Mouse (Mus musculus): ENCODE measurements around the gene Sorbs1.

Gene Sorbs1

DNA sequence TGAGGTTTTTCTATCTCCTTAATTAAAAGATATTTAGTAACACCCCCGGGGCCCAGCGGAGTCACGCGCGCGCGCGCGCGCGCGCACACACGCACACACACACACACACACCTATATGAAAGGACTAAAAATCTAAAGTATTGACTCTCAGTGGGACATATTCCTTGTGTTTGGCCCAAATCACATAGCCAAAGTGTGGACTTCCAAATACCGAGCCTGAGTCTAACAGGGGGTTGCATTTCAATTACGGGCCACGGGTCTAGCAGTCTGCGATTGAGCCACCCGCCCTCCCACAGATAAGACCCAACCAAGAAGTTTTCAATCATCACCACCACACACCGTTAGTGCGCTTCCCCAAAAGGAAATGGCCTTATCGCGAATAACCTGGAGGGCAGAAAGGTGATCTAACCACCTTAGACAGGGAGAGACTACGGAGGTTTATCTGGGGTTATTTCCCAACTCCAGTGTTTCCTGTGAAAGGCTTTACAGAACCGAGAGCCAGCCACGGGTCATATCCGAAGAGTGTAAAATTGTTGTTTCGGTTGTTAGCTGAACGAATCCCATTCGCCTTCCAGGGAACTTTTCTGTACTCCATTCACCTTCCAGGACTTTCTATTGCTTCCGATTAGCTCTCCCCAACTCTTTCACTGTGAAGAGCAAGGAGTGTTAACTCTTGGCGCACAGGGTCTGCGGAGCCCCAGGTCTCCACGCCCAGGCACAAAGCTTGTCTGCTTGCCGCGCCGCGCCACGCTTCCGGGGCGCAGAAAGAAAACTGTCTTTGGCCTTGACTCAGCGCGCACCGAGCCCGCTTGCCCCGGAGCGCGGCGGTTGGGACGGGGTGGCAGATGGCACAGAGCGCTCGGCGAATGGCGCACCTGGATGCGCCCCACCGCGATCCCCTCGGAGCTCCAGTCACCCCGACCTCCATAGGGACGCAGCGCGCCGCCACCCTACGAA lies 242.9 kb downstream of the Sorbs1 start:
- DNase-seq (ENCODE audit: inconsistent age in 2 of 2, low spot score in 1 of 2): peak; percentile 13 to 73

DNA sequence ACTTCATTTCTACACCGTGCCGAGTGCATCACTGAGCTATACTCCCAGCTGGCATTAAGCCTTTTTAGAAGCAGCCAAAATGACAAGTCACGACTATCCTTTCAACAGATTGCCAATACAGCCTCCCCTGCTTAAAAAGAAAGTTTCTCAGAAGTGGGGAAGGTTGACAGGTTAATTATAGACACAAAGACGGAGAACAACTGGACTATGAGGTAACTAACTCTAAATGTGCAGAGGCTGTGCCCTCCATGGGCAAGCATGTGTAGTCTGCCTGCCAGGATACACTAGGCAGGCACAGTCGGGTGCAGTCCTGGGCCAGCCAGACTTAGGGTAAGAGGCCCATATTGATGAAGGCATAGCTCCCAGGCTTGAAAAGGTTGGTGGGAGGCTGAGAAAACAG lies 244.1 kb downstream of the Sorbs1 start:
- DNase-seq (ENCODE audit: inconsistent age in 2 of 2, low spot score in 1 of 2): no peak

DNA sequence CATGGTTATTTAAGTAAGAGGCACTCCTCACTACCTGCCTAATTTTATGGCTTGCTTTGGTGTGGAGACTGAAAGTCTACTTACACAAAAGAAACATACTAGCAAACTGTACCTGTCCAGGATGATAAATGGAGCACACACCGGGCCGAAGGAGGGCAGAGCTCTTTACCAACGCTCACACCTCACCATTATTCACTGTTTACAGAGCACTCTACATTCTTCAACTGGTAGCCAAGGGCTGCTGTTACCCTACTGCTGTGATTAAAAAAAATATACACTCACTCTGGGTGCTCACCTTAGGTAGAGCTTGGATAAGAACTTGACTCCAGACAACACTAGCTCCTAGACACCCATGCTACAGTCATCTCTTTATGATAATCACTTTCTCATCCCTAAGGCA lies 245.1 kb downstream of the Sorbs1 start:
- DNase-seq (ENCODE audit: inconsistent age in 2 of 2, low spot score in 1 of 2): no peak

DNA sequence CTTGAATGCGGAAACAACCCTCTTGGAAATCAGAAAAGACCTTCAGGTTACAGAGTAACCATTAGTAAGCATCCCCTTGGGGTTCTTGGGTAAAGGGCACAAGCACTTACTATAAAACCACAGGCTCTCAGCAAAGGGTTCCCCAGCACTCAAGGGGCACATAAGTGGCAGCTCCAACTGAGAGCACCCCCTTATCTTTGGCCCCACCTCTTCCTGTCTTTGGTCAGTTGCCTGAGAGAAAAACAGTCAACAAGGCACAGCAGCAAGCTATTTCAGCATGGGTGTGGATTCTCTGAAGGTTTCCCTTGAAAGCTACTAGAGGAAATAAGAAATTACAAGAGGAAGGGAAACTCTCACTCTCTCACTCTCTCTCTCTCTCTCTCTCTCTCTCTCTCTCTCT lies 246.2 kb downstream of the Sorbs1 start:
- DNase-seq (ENCODE audit: inconsistent age in 2 of 2, low spot score in 1 of 2): no peak

DNA sequence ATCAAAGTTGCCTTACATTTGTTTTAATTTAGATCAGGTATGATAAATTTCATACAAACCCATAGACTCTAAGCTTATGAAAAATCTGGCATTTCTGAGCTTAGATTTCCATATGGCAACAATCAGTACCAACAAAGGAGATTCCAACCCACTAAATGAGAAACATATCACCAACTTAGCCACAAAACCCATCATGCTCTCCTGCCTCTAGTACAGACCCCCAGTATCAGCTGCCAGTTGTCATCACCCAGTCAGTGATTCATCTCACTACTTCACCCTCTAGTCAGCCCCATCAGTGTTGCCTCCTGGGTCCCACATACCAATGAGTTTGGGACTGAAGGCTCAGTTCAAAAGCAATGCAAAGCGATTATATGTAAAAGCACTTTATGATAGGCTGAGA lies 254.1 kb downstream of the Sorbs1 start:
- DNase-seq (ENCODE audit: inconsistent age in 2 of 2, low spot score in 1 of 2): no peak

DNA sequence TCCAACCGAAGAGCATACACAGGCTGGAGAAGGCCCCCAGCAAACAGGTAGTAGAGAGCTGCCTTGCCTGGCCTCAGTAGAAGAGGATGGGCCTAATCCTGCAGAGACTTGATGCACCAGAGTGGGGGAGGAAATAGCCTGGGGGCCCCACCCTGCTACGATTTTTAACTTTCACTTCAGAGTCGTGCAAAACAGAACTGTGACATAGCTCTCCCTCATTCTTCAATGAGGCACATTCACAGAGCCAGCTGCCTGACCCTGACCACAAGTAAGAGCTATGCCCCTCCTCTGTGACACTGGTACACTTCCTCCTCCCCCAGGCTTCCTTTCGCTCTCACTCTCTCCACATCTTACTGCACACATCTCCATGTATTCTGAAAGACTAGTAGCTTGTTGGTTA lies 256.2 kb downstream of the Sorbs1 start:
- DNase-seq (ENCODE audit: inconsistent age in 2 of 2, low spot score in 1 of 2): no peak

DNA sequence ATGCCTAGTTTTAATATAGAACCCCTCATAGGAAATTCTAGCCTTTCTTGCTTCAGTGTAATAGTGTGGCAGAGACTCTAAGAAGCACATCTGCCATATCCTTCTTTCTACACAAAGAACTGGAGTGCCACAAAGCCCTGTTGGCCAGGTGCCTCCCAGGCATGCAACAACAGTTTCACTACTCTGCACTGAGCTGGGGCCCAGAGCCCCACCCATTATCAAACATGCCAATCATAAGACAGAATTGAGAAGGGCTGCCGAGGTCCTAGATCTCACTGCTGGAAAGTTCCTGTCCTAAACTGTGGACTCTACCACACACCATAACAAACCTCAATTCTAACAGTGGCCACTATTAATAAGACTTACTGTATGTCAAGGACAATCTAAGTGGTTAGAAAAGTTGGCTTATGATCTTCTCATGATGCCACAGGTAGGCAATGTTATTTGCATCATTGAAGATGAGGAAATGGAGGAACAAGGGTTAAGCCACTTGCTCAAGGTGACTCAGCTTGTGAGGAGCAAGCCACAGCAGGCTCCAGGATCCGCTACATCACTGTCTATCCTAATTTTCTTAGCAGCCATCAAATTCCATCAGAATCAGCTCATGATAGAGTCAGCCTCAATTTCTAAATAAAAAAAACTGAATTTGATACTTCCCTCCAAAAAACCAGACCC lies 257.1 kb downstream of the Sorbs1 start:
- no peak for DNase-seq (ENCODE audit: inconsistent age in 2 of 2, low spot score in 1 of 2)

DNA sequence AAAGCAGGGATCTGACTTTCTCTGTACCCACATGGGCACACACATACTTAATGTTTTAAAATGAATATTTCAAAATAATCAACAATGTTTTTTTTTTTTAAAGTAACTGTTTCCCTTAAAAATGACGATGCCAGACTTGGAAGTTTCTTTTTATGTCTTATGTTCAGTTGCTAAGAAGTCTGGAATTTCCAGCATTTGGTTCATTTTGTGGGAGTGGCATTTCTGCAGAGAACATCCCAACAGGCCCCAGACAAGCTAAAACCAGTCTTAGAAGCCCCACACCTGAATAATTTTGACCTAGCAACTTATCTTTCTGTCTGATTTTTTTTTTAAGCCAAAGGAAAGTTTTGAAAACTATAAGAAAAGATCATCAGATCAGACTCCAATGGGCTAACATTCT lies 258.0 kb downstream of the Sorbs1 start:
- DNase-seq (ENCODE audit: inconsistent age in 2 of 2, low spot score in 1 of 2): no peak

DNA sequence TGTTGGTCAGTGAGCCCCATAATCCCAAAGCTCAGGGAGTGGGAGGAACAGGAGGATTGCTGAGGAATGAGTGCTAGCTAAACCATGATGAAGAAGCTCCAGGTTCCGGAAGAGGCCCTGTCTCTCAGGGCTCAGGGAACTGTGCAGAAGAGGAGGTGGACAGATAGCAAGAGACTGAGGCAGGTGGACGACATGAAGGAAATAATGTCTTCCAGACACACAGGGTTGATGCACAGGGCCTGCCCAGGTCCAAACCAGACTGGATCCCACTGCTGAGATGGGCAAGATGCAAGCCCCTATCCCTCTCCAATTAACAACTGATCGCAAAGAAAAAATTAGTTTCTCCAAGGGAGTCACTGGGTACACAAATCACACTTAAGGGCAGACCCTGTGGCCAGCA lies 258.8 kb downstream of the Sorbs1 start:
- DNase-seq (ENCODE audit: inconsistent age in 2 of 2, low spot score in 1 of 2): no peak

DNA sequence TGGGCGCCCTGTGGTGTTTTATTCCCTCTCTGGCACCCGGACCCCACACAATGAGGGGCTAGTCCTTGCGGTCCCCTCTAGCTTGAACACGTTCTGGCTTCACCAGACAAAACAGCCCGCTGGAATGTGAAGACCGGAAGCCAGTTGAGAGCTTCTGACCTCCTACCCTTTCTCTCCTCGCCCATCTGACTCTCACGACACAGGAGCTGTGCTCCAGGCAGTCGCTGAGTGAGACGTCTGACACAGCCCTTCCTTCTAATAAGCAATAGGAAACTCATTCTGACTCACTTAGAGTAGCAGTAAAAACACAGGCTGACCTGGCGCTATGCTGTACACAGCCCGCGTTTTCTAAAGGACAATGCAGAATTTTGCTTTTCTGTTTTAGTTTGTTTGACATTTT lies 259.8 kb downstream of the Sorbs1 start:
- DNase-seq (ENCODE audit: inconsistent age in 2 of 2, low spot score in 1 of 2): no peak

DNA sequence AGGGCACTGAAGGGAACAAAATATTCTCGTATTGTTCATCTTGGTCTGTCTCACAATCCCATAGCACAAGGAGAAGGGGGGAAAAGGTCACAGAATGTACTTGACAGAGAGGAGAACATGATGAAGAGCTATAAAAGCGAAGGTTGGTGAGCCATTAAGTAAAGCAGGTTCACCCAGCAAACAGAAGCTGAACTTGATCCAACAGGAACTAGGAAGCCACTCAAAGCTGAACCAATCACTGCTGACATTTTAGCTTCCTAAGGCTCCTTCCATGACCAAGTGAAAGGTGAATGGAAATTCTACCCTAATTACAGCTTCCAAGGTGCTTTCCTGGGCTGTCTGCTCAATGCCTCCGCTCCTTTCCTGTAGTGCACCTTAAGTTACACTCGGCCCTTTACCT lies 262.5 kb downstream of the Sorbs1 start:
- no peak for DNase-seq (ENCODE audit: inconsistent age in 2 of 2, low spot score in 1 of 2)

DNA sequence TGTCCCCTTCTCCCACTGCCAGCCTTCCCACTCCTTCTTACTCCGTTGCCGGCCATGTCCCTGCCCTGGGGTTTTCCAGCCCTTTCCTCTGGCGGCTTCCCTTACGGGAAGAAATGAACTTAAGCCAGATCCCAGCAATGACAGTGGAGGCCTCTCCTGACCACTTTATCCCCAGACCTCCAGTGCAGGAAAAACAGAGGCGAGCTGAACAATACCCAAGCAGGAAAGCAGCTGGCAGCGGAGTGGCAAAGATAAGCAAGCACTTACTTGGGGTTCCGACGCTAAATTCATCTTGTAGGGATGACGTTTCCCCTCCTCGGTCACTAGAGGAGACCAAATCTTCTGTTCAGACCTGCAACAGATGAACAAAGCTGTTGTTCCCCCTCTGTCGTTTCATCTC lies 264.2 kb downstream of the Sorbs1 start:
- no peak for DNase-seq (ENCODE audit: inconsistent age in 2 of 2, low spot score in 1 of 2)

DNA sequence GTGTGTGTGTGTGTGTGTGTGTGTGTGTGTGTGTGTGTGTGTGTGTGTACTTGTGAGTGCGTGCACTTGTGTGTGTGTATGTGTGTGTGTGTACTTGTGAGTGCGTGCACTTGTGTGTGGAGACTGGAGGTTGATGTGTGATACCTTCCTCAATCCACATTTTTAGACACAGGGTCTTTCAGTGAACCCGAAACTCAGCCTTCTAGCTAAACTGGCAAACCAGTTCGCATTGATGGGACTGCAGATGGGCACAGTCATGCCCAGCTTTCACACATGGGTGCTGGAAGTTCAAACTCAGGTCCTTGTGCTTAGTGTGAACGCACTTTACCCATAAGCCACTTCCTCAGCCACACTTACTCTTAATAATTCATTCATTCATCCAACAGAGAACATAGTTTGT lies 265.1 kb downstream of the Sorbs1 start:
- DNase-seq (ENCODE audit: inconsistent age in 2 of 2, low spot score in 1 of 2): no peak

DNA sequence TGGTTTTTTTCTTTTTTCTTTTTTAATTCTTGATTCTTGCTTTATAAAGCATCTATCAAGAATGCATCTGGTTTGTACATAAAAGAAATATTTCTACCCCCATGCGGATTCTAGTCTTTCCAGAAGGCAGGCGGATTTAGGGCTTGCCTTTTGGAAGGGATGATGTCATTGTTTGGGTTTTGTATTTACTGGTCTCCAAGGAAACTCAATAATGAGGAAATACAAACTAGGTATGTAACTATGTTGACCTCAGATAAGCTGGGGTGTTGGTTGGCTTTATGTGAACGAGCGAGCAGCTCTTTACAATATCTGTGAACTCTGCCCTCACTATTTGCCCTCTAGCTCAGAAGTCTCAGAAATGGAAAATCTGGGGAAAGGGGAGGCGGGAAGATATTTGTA lies 266.3 kb downstream of the Sorbs1 start:
- no peak for DNase-seq (ENCODE audit: inconsistent age in 2 of 2, low spot score in 1 of 2)

DNA sequence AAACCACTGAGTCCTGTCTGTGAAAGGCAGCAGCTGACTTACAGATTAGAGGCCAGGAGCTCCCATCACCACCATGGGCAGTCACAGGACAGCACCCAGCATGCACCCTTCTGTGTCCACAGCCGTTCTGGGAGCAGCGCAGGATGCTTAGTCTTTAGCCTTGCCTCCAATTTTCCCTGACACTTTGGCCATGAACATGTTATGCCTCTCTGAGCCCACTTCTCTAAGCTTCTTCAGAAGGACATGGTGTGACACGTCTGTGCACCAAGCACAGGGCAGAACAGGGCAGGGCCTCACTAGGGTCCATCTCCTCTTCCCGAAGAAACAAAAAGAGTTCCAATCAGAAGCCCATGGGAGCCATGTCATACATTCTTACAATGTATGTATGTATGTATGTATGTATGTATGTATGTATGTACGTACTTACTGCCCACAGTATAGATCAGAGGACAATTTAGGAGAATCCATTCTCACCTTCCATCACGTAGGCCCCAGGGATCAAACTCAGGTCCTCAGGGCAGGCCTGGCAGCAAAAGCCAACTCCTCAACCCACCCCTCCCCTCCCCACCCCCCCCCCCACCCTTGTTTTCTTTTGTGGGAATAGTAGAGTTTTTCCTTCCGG lies 266.8 kb downstream of the Sorbs1 start:
- no peak for DNase-seq (ENCODE audit: inconsistent age in 2 of 2, low spot score in 1 of 2)
